Mouse (Mus musculus) cortical plate, adult 2 months (tissue): ENCODE data around the gene Atp6v1f. TPM values are rescaled to one million over a fixed set of nuclear protein-coding genes. Genes with fewer than 3 reads are reported as not detected.

Experiments used
- H3K27ac ChIP-seq: fragments of 200-500 bp; 2 replicates; pipeline ENCODE4 v1.5.1; 2012; ENCODE audit warnings: low read length, control low read depth, inconsistent platforms; ENCODE audit not compliant: insufficient read depth
- H3K4me1 ChIP-seq: fragments of 200-500 bp; 2 replicates; pipeline ENCODE4 v1.6.1; 2011; ENCODE audit warnings: low read length; ENCODE audit not compliant: control insufficient read depth, insufficient read depth
- H3K4me3 ChIP-seq: fragments of 200-500 bp; 2 replicates; pipeline ENCODE4 v1.5.1; 2011; ENCODE audit warnings: mild to moderate bottlenecking, low read length, control low read depth; ENCODE audit not compliant: insufficient read depth
- CTCF ChIP-seq: fragments of 200-500 bp; IDR thresholded peaks from 2 replicates; pipeline ENCODE4 v1.5.1; 2011; ENCODE audit warnings: mild to moderate bottlenecking, control low read depth, low read length; ENCODE audit not compliant: insufficient read depth; ENCODE audit errors: extremely low read depth
- POLR2A ChIP-seq: fragments of 200-500 bp; IDR thresholded peaks from 2 replicates; pipeline ENCODE4 v1.6.1; 2011; ENCODE audit warnings: mild to moderate bottlenecking, low read length, control low read depth; ENCODE audit not compliant: insufficient read depth; ENCODE audit errors: extremely low read depth
- polyA plus RNA-seq: library from polyadenylated mRNA; depleted of rRNA; stranded (reverse); fragments of >200 nt; gene quantifications from 2 replicates; pipeline ENCODE4 v1.2.3, GENCODE M21; 2012

Atp6v1f gene
- polyA plus RNA-seq, 1 experiment, result 411 TPM

DNA sequence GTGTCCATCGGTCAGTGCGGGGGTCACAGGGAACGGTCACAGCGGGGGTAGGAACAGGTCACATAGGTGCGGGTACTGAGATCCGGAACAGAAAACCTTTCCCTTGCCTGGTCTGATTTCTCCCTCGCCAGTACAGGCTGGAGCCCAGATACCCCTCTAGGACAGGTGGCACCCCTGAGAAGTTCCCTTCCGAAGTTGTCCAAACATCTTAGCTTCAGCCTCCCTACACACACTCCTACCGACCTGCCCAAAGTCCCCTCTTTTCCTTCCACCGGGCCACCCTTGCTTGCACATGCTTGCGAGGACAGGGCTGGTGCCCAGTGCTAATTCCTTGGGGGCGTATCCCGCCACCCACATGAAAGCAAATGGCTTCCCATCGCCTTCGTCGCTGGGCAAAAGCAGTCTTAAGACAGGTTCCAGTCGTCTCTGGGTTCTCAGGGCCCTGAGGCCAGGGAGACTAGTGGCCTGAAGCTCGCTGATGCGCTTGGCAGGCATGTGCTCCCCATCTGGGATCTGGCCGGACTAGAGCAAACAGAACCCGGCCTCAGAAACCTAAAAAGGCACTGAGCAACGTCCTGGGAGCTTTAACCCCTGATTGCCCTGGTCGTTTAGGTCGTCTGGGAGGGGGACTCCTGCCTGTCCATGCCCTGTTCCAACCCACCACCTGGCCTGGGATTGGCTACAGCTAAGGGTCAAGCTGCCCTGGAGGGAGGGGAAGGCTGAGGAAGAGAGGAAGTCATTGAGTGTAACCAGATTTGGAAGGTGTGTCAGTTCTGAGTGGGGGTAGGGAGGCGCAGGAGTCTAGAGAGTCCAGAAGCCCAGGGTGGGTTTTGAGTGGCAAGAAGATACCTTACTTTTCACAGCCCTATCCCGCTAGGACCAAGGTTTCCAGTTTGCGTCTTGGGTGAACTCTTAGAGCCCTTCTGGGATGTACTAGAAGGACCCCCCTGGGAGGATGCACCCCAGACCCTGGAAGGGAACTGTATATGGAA is 33.4 kb upstream of the Atp6v1f start:
- Histone ChIP-seq H3K4me1 (no peaks in the 10 kb centered on the region), H3K27ac (no peak overlapping the region)
- TF ChIP-seq POLR2A, result no peak
- no peak for TF ChIP-seq CTCF

DNA sequence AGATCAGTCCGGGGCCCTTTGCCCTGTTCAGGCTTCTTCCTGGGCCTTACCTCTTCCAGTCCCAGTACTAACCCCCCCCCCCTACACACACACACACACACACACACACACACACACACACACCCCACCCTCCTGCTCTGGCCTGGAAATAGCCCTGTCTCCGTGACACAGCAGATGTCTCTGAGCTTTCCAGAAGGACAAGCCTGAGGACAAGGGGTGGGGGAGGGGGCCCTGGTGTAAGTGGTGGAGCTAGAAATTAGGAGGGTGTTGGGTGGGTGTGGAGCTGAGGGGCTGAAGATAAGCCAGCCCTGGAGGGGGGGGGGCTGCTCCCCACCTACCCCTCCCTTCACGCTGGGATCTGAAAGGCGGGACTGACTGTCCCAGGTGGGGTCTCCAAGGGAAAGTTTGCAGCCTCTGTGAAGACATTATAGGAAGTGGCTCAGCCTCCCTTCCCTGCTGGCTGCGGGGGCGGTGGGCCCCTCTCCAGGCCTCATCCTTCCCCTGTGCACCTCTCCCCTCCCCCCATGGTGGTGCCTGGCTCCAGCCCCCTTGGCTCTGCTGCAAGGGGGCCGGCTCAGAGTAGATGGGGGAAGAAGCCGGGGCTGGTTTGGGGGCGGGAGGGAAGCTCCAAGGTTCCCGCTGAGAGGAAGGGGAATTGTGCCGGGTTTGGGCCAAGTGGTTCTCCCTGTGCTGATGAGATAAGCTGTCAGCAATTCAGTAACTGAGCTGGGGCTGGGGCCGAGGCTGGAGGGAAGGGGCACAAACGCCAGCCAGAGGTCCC is 32.4 kb upstream of the Atp6v1f start:
- Histone ChIP-seq H3K4me1 (no peaks in the 10 kb centered on the region), H3K27ac (no peak overlapping the region), H3K4me3 (no peak overlapping the region)
- no peak for TF ChIP-seq CTCF
- TF ChIP-seq POLR2A, result no peak

More for the DNA sequence above, 33.4 kb upstream of the Atp6v1f start:
- peak overlapping the region; percentile 23; the same call in 1 of the 2 replicates for H3K4me3 ChIP-seq

DNA sequence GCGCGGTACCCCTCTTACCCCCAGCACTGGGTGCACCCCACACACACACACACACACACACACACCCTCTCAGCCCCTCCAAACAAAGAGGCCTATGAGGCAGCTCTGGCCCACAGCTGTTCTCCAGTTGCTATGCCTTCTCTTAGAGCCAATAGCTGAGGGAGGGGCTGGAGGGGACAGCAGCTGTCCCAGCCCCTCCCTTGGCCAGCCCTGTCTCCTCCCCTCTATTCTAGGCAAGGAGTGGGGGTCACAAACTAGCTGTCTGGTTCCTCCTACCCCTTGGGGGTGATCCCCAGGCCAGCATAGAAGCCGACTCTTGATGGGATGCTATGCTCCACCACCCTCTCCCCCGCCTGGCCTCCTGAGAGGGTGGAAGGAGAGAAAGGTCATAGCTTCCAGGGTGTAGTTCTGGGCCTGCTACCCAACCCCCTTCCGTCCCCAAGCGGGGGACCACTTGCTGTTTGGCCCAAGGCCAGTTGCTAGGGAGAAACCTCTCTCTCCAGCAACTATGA is 31.5 kb upstream of the Atp6v1f start:
- Histone ChIP-seq H3K4me3 (no peak overlapping the region), H3K4me1 (no peaks in the 10 kb centered on the region), H3K27ac (no peak overlapping the region)
- TF ChIP-seq CTCF (no peak), POLR2A (no peak)

DNA sequence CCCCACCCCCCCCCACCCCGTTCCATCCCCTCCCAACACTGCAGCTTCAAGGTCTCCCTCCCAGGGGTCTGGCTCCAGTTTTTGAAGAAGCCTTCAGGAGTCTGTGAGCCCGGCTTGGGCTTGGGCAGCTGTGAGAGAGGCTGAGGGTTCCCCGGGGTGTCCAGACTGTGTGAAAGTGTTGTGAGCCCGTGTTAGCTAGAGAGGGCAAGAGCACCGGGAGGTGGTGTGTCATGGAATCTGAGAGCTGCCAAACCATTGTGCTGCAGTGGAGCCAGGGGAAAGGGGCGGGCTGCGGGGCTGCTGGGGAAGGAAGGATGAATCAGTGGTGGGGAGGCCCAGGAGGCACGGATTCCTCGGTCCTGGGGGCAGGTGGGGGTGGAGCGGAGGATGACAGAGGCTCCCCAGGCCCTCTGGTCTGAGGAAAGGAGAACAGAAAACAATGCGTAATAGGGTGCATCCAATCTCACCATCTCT is 31.0 kb upstream of the Atp6v1f start:
- H3K4me3 ChIP-seq, result no peak overlapping the region
- H3K4me1 ChIP-seq, result no peaks in the 10 kb centered on the region
- TF ChIP-seq POLR2A (no peak), CTCF (no peak)
- H3K27ac ChIP-seq, result no peak overlapping the region

DNA sequence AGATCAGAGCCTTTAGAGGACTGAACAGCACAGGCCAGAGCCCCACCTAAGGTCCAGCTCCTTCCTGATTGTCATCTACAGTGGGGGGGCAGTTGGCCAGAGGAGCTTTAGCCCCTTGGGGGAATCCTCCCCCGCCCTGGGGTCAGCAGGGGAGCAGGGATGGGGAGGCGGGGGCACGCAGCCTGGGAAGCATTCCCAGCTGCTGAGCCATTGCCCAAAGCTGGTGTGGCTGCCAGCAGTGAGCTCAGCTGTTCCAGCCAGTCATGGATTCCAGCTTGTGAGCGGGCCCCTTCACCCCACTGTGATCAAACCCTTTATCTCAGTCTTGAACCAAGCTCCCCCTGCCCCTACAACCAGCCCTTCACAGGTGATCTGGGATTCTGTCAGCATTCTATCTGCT is 28.3 kb upstream of the Atp6v1f start:
- TF ChIP-seq CTCF (no peak), POLR2A (no peak)
- H3K4me3 ChIP-seq, result no peak overlapping the region
- no peaks in the 10 kb centered on the region for H3K4me1 ChIP-seq
- no peak overlapping the region for H3K27ac ChIP-seq

DNA sequence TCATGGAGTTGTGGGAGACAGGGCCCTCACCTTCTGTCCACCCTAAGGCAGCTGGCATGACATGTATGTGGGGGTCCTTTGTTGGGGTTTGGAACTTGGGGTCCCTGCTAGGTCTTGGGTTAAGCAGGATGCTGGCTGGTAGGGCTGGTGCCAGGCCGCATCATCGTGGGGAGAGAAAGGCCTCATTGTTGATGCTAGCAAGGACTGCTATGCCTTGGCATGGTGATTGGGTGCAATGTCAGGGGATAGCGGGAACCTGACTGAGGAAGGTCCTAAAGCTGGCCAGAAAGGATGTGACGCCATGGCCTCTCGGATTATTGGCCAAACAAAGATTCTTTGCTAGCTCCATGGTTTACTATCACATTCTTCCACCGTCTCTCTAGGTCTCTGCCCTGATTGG is 27.7 kb upstream of the Atp6v1f start:
- no peak overlapping the region for H3K27ac ChIP-seq
- no peak overlapping the region for H3K4me3 ChIP-seq
- TF ChIP-seq POLR2A (no peak), CTCF (no peak)
- H3K4me1 ChIP-seq, result no peaks in the 10 kb centered on the region

DNA sequence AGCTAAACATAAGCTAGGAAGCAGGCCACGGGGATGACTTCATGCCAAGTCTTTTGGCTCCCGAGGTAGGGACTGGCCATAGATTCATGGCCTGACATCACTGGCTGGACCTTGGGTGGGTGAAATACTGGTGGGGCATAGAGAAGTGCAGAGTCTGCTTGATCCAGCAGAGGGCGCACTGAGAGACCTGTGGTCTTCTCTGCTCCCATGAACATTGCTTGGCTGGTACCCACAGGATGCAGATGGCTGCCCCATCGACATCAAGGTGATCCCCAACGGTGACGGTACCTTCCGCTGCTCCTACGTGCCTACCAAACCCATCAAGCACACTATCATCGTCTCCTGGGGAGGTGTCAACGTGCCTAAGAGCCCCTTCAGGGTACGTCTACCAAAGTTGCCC is 22.7 kb upstream of the Atp6v1f start:
- H3K4me1 ChIP-seq, result no peaks in the 10 kb centered on the region
- no peak overlapping the region for H3K4me3 ChIP-seq
- TF ChIP-seq CTCF (peak; percentile 56), POLR2A (no peak)
- H3K27ac ChIP-seq, result no peak overlapping the region

DNA sequence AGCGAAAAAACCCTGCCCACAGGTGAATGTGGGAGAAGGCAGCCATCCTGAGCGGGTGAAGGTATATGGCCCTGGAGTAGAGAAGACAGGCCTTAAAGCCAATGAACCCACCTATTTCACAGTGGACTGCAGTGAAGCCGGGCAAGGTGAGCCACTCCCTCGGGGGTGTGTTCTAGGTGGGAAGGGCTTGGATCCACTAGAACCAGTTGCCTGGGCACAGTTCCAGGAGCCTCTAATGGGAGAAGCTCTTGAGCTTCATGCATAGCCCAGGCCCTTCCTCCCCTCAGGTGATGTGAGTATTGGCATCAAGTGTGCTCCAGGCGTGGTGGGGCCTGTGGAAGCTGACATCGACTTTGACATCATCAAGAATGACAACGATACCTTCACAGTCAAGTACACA is 22.2 kb upstream of the Atp6v1f start:
- no peak overlapping the region for H3K27ac ChIP-seq
- no peak for TF ChIP-seq POLR2A
- no peak for TF ChIP-seq CTCF
- H3K4me1 ChIP-seq, result no peaks in the 10 kb centered on the region
- no peak overlapping the region for H3K4me3 ChIP-seq

DNA sequence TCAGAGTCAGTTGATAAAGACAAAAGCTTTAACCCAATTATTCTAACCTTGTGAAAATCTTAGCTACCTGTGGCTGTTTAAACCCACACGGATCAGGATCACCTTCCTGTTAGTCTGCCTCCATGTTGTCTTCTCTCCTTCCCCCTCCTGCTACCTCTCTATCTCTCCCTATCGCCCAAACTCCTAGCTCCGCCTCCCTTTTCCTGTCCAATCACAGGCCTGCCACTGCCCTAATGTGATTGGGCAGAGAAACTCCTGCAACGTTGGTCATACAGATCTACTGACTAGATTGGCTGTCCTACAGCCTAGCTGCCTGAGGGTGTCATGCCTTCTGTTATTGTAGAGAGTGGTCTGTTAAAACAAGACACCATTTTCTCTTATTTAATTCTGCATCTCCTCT is 17.7 kb upstream of the Atp6v1f start:
- Histone ChIP-seq H3K4me1 (no peaks in the 10 kb centered on the region), H3K4me3 (no peak overlapping the region), H3K27ac (no peak overlapping the region)
- TF ChIP-seq CTCF, result no peak
- no peak for TF ChIP-seq POLR2A
